Mouse (Mus musculus) A20 (cell line): Measurements from ENCODE around the gene Gm20388.

Experiments
- DNase-seq: peaks from one replicate; pipeline ENCODE4 v3.0.0-alpha.2; 2011; ENCODE audit warnings: low read depth, low spot score

Gm20388 gene

DNA sequence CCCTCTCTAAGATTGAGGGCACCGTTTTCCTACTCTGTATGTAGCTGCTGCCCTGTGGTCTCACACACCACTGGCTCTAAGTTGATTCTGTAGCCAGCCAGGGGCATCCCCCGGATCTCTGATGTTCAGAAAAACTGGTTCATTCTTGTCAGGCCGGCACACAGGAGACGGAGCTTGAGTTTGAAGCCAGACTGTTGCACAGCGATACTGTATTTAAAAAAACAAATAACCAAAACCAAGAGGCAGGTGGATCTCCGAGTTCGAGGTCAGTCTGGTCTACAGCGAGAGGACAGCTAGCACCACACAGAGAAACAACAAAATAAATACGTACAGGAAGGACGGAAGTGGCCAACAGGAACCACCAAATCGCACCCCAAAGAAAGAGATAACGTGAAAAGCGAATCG lies 3154.2 kb downstream of the Gm20388 start:
- no peak for DNase-seq

DNA sequence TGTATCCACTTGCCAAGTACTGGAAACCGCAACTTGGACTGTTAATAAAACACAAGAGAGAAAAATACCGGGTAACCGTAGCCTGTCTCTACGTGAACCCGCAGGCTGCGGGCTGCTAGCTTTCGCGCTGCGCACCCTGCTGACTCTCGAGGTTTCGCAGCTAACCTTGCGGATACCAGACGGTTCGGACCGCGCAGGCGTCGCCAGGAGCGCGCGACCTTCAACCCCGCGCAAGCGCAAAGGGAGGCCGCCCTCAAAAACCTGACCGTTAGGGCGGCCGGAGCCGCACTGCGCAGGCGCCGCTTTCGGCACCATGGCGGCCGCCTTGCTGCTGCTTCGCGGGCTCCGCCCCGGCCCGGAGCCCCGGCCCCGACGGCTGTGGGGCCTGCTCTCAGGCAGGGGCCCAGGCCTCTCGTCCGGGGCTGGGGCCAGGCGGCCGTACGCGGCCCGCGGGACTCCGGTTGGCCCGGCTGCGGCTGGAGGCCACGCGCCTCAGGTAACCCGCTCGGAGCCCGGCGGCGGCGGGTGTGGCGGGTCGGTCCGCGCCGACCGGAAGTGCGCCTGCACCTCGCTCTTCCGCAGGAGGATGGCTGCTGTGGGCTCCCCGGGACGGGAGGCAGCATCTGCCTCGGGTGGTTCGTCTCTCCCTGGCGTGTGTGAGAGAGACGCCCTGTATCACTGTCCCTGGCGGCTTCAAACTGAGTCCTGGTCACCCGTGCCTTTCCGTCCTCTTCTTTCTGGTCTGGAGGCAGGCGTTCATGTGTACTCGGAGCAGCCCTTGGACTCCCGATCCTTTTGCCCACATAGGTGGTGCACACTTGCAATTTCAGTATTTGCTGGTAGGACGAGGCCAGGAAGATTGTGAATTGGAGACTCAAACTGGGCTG lies 3154.8 kb downstream of the Gm20388 start:
- DNase-seq, result peak; percentile 98

DNA sequence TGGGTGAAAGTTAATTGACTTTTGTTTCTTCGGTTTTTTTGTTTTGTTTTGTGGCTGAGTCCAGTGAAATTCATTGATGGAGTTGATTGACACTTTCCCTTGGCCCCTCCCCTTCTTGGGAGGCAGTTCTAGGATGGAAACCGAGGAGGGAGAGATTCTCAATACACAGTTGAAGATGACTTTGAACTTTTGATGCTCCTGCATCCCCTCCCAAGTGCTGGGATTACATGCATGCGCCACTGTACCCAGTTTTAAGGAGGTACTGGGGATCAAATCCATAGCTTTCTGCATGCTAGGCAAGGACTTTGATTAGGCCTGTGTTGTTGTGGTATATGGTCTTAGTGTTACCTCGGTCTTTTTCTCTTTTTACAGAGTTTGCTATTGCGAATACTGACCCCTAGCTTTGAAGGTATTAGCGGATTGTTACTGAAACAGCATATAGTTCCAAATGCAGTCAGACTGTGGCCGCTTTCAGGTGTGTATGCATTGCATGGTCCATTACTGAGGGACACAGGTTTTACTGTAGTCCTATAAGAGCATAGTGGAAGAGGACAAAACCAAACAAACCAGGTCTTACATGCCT lies 3155.6 kb downstream of the Gm20388 start:
- peak; percentile 61 for DNase-seq

DNA sequence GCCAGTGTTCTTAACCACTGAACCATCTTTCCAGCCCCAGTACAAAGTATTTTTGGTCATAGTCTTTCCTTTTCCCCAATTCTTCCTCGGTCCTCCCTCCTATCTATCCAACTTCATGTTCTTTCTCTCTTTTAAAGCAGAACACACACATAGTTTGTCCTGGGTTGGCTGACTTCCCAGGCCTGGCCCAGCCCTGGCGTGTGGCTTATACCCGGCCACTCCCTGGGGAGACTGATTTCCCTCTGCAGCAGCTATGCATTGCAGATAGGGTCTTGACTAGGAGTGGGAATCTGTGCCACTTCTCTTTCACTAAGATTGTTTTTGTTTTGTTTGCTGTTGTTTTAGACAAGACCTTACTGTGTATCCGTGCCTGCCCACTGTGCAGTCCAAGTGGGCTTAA lies 3160.5 kb downstream of the Gm20388 start:
- no peak for DNase-seq

DNA sequence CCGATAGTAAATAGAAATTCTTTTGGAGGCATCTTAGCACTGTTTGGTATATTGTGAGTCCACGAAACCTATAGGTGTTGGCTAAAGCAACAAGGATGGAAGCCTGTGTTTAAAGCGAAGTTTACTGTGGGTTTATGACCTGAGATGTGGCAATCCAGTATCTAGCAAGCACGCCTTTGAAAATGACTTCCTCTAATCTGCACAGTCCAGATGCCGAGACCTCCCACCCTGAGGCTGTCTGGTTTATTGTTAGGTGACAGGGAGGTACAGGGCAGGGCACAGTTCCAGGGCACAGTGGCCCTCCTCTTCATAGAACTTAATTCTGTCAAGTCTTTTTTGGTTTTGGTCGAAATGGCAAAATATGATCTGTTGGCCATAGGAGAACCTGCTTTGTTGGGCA lies 3166.6 kb downstream of the Gm20388 start:
- no peak for DNase-seq

DNA sequence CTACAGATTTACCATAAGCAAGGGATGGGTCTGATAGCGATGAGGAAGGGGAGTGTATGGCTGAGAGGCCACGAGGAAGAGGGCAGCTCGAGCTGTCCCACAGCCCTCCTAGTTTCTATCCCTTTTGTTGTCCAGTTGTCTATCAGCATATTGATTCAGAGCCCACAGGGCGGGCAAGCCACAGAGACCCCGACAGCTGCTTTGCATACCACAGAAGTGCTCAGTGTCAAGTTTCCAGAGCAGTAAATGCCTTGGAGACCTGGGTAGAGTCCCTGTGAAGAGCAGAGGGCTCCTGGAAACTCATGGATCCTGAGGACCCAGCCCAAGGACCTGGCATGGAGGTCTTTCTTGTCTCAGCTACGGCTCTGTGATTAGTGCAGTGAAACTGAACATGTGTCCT lies 3172.4 kb downstream of the Gm20388 start:
- DNase-seq, result no peak

DNA sequence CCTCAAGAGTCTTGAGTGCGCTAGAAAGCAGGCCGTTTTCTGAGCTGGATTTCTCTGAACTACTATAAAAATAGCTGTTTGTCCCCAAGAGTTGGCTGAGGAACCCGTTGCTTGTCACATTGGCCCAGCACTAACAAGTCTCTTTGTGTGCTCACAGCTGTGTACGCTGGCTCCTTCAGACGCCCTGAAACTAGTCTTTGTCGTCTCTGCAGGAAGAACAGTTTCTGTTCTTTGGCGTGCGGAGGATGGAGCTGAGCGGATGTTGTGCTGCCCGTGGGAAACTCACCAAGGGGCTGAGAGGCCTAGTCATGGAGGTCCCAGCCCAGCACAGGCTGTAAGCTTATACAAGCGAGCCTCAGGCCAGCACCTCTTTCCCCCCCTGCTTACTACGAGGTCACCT lies 3173.0 kb downstream of the Gm20388 start:
- DNase-seq, result no peak

DNA sequence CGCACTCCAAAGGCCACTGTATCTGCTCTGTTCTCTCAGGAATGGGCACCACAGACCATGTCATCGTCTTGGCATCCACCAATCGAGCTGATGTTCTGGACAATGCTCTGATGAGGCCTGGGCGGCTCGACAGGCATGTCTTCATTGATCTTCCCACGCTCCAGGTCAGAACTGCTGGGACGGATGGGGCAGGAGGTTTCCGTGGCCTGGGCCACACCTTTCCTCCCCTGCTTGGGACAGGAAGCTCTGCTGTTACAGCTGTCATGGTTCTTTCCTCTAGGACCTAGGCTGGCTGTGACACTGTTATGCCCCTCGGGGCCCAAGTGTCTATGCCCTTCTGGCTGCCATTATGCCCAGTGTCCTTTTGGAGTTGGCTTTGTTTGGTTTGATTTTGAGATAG lies 3176.6 kb downstream of the Gm20388 start:
- DNase-seq, result no peak

DNA sequence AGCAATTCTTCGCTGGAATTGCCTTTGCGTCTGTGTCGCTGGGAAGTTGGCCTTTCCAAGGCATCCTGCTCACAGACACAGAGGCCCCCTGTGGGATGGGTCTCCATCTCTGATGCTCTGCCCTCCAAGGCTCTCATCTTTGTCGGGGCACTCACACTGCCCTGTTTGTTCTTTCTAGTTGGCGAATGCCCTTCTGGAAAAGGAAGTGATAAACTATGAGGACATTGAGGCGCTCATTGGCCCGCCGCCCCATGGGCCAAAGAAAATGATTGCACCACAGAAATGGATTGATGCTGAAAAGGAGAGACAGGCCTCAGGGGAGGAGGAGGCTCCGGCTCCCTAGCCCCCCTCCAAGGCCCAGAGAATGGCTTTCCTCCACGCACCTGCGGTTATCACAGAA lies 3186.6 kb downstream of the Gm20388 start:
- no peak for DNase-seq

DNA sequence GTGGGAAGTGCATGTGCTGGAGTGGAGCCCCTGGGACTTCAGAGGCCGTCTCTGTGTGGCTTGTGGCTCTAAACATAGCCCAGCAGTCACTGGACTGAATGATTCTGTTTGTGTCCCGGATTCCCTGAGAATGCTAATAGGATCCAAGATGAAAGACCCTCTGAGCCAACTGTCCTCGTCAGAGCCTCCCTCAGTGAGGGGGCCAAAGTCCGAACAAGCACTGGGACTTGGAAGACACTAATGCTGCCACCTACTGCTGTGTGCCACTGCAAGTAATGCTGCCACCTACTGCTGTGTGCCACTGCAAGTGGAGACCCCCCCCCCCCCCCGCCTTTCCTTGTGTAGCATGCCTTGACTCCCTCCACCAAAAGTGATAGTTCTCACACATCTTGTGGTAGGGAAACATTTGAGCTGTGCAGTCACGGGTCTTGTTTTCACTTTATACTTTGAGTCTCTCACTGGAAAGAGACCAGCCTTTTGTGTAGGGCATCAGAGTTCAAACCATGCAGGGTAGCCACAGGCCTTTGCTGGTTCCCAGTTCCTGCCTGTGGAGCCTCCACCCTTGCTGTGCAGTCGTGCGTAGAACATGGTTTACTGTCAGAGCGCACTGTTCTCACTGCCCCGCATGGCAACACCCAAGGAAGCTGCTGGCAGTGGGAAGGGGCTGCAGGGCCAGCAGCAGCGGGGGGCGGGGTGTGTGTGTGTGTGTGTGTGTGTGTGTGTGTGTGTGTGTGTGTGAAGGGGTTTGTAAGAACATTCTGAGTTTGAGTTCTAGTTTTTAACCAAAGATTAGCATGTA lies 3187.3 kb downstream of the Gm20388 start:
- DNase-seq, result no peak

DNA sequence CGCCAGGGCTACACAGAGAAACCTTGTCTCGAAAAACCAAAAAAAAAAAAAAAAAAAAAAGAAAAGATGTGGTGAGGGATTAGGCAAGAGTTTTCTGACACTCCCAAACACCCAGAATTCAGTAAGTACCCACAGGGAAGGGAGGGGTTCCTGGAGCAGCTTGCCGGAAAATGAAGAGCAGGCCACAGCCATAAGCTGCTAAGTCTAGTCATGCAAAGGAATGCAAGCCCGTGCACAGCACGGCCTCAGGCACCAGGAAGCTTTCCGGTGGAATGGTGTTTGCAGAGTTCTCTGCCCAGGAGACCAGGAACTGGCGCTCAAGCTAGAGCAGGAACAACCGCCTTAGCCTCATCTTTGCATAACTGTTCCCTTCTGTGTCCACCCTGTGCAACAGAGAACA lies 3189.6 kb downstream of the Gm20388 start:
- DNase-seq, result no peak

DNA sequence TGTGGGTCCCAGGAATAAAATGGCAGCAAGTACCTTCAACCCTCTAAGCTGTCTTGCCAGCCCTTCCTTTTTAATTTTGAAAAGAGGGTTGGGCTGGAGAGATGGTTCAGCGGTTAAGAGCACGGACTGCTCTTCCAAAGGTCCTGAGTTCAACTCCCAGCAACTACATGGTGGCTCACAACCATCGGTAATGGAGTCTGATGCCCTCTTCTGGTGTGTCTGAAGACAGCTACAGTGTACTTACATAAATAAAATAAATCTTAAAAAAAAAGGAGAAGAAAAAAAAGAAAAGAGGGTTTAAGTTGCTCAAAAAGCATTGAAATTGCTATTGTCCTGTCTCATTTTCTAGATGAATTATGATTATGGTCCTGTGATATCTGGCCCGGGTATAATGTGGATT lies 3190.6 kb downstream of the Gm20388 start:
- no peak for DNase-seq

DNA sequence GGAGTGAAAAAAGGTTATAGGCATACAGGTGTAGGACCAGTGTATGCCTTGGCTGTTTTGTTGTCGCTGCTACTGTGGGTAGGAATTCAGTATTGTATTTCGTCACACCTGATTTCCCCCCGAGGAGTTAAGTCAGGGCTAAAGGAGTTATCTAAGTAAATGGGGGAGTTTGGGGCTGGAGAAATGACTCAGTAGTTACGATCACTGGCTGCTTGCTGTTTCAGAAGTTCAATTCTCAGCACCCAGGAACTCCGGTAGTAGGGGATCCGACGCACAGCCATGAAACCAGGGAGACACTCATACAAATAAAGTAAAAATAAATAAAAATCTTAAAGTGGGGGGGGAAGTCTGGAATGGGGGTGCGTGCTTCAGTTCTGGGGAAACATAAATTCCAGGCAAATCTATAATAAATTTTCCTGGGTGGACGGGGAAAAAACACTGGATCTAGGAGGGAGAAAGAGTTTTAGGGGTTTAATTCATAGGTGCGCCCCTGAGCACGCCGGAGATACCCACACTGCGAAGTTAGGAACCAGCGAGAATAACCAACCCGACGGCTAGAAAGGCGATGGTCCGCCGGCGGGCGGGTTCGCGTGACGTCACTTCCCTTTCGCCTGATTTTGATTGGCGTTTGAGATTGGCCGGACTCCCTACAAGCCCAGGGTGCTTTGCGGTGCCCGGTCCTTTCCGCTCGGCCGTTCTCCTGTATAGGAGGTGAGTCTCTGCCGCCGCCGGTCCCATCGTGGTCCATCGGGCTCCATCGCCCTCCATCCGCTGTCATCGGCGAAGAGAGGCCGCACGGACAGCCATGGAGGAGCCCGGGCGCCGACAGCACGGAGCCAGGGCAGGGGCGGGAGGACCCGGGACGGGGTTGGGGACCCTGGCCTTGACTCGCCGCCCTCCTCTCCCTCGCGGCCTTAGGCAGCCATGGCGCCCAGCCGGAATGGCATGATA lies 3191.4 kb downstream of the Gm20388 start, which contains the start of gene Rpl13:
Gene Rpl13 (plus strand): TSS at position 616 of the 951 bp plus-strand sequence.
- DNase-seq, result peak; percentile 97

DNA sequence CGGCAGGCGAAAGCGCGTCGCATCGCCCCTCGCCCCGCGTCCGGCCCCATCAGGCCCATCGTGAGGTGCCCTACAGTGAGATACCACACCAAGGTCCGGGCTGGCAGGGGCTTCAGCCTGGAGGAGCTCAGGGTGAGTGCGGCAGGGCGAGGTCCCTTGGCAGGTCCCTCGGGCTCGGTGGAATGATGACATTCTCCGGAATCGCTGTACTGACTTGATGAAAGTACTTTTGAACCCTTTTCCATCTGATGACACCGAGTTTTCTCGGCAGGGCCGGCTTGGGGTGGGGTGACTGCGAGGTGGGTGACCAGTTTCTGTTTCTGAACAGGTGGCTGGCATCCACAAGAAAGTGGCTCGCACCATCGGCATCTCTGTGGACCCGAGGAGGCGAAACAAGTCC lies 3192.2 kb downstream of the Gm20388 start:
- DNase-seq, result peak; percentile 19

DNA sequence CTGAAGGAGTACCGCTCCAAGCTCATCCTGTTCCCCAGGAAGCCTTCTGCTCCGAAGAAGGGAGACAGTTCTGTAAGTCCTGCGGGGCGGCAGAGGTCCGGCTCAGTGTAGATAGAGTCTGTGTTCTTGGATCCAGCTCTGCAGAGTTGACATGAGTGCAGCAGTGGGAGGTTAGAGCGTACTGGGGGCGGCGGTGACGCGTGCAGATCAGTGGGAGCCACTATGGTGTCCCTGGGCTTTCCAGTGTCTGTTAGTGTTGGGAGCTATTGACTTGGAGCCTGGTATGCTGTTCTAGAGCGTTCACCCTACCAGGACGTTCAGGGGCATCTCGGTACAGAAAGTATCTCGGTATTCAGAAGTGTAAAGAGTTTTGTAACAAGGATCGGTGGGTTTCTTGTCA lies 3192.6 kb downstream of the Gm20388 start:
- peak; percentile 16 for DNase-seq

DNA sequence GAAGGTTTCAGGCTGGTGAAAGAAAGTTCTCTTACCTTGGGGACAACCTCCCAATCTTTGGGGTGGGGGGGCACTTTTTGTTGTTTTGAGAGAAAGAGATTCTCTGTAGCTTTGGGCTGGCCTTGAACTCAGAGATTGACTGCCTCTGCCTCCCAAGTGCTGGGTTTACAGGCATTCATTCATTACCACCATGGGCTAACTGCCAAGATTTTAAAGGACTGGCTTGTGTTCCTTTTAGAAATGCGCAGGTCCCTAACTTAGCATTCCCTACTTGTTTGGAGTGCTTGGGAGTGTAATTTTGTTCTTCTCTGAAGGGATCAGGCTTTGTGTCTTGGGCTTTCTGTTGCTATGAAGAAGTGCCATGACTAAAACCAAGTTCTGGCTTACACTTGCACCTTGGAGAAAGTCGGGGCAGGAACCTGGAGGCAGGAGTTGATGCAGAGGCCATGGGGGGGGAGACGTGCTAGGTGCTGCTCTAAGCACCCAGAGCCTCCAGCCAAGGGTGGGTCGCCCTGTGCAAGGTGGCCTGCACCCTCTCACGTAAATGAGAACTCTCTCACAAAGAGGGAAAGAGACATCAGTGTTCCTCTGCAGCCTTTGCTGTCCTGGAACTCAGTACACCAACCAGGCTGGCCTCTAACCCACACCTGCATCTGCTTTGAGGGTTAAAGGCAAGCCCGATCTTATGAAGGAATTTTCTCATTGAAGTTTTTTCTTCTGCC lies 3193.6 kb downstream of the Gm20388 start:
- no peak for DNase-seq

DNA sequence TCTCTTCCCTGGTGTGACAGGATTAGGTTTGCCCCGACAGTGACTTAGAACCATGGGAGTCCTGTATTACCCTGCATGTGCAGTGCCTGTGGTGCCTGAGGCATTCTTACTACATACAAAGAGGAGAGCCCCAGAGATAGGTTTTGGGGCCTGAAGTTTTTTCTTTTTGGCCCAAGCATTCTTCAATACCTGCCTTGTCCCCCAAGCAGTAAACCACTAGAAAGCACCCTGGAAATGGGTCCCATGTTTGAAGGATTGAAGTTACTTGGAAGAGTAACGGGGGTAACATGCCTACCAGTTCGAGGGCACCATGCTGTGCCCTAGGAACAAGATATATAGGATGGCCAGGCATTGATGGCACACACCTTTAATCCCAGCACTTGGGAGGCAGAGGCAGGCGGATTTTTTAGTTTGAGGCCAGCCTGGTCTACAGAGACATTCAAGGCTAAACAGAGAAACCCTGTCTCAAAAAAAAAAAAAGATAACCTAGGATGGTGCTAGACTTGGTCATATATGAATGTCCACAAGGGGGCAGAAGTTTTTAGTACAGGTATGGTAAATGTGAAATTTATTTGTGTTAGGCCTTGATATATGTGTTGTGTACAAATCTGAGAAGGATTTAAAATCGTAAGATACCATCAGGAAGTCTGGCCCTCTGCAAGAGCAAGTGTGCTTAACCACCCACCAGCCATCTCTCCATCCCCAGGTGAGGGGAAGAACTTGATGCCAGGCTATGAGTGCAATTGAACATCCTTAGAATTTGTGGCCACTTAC lies 3195.1 kb downstream of the Gm20388 start:
- peak; percentile 77 for DNase-seq

DNA sequence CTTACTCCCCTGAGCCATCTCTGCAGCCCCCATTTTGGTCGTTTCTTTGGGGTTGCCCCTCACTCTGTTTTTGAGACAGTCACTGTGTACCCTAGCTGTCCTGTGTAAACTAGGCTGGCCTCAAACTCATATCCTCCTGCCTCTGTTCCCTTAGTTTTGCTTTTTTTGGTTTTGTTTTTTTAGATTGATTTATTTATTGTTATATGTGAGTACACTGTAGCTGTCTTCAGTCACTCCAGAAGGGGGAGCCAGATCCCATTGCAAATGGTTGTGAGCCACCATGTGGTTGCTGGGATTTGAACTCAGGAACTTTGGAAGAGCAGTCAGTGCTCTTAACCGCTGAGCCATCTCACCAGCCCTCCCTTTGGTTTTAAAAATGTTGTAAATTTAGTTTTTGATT lies 3195.9 kb downstream of the Gm20388 start:
- DNase-seq, result peak; percentile 51

DNA sequence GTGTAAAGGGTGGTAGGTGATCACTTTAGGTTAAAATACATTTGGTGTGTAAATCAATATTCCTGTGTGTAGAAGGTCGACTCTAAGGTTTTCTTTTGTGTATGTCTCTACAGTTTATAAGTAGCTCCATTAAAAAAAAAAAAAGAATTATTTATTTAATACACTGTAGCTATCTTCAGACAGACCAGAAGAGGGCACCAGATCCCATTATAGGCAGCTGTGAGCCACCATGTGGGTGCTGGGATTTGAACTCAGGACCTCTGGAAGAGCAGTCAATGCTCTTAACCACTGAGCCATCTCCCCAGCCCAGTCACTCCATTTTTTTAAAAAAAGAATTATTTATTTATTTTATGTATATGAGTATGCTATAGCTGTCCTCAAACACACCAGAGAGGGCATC lies 3197.4 kb downstream of the Gm20388 start:
- DNase-seq, result peak; percentile 26

DNA sequence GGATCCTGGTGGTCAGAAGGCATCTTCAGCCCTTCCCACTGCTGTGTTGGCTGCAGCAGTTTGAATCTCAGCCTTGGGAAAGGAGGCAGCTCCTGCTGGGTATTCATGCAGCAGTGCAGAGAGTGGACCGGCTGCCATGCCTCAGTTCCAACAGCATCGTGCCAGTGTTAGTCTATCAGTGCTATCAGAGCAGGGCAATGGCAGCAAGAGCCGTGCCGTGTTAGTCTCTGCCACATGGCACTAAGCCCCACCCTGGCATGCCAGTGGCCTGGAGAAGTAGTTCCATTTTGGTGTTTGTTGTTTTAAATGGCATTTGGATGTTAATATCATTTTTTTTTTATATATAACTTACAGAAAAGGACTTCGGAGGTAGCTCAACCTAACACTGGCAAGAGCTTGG lies 3198.3 kb downstream of the Gm20388 start:
- no peak for DNase-seq
